Mouse (Mus musculus): ENCODE results near the gene Krtap4-1. TPM values are rescaled to one million over a fixed set of nuclear protein-coding genes. Genes with fewer than 3 reads are reported as not detected.

Gene Krtap4-1
- not detected for polyA plus RNA-seq (2014; fragmentation: Illumina TruSeq; extraction: RNeasy Lipid Tissue Mini Kit (QIAGEN cat#74804); ENCODE audit: low read depth, low replicate concordance)

DNA sequence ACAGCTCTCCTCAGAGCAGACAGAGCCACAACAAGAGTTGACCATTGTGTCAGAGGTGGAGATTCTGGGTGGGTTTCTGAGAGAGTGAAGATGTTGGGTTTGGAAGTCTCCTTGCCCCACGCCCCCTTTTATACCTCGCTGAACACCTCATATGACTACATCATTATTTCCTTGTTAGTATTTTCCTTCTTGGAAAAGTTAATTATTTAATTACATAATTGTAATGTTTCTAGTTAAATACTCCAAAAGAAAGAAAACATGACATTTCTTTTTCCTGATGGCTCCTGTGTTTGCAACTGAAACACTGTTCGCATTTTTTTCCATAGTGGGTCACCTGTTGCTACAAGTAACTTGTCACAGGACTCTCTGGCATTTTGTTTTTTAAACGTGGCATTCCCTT lies at the start of gene Krtap4-1:
Gene Krtap4-1, minus strand, starts transcription at position 101 of the 400 bp plus-strand sequence.

DNA sequence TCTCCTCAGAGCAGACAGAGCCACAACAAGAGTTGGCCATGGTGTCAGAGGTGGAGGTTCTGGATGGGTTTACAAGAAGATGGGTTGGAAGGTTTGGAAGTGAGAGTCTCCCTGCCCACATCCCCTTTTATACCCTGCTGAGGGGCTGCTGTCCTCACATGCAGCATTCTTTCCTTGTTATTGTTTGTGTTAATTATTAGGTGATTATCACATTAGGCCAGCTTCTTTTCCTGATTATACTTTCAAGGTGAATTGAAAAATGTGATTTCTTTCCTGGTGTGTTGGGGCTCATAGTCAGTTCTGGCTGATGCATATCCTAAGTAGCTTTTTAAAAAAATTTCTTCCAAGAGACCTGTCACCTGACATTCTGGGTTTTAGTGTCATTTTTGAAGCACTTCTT lies 37.8 kb upstream of the Krtap4-1 start, which contains the start of gene Krtap4-6:
Gene Krtap4-6, minus strand, starts transcription at position 101 of the 400 bp plus-strand sequence.

GRCm38 (mm10) chr11:99658467-99659010 lies 30.5 kb upstream of the Krtap4-1 start, which contains the start of gene Gm11563:
Gm11563 (minus strand) TSS chr11:99658960.

GRCm38 (mm10) chr11:99650136-99650535 lies 22.1 kb upstream of the Krtap4-1 start, which contains the start of gene Gm11555:
Gm11555 (minus strand) TSS chr11:99650236.

DNA sequence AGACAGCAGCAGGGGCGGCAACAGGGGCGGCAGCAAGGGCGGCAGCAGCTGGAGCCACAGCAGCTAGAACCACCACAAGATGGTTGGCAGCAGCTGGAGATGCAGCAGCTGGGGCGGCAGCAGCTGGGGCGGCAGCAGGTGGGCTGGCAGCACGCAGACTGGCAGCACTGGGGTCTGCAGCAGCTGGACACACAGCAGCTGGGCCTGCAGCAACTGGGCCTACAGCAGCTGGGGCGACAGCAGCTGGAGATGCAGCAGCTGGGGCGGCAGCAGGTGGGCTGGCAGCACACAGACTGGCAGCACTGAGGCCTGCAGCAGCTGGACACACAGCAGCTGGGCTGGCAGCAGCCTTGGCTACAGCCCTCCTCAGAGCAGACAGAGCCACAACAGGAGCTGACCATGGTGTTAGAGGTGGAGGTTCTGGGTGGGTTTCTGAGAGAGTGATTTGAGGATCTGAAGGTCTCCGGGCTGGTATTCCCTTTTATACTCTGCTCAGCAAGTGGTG lies 15.6 kb upstream of the Krtap4-1 start, which contains the start of gene Krtap4-7:
Gene Krtap4-7, minus strand, starts transcription at position 455 of the 505 bp plus-strand sequence.

DNA sequence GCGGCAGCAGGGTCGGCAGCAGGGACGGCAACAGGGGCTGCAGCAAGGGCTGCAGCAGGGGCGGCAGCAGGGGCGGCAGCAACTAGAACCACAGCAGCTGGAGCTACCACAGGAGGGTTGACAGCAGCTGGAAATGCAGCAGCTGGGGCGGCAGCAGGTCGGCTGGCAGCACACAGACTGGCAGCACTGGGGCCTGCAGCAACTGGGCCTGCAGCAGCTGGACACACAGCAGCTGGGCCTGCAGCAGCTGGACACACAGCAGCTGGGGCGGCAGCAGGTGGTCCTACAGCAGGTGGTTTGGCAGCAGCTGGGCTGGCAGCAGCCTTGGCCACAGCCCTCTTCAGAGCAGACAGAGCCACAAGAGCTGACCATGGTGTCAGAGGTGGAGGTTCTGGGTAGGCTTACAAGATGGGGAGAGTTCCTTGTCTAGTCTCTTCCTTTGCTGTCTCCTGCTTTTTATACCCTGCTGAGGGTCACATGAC lies 6.7 kb upstream of the Krtap4-1 start, which contains the start of gene Krtap4-2:
Gene Krtap4-2, minus strand, starts transcription at position 432 of the 482 bp plus-strand sequence.

GRCm38 (mm10) chr11:99620335-99620734 lies 7.7 kb downstream of the Krtap4-1 start, which contains the start of gene Gm11562:
Gm11562 (minus strand) TSS chr11:99620435.

DNA sequence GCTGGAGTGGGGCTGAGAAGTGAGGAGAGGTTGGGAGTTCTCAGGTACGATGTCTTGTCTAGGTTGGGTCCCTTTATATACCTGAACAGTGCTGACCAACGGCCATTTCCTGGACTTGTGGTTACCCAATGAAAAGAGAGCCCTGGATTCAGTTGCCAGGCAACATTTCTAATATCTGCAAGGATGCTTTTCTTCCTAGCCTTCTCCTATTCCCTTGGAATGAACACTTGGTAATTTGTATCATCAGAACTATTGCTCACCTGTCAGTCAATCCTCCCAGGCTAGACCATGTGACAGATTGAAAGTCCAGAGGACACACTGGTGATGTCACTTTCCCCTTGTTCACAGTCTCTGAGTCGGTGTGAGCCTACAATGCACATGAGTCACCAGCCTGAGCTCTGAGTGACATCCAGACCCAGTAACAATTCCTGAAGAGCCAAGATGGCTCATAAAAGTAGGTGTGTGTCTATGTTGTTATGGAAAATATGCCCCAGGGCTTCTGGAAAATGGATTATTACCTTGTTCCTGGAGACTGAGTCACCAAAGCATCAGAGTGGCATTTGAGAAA lies 13.2 kb downstream of the Krtap4-1 start, which contains the start of gene Krtap2-4:
Gene Krtap2-4, minus strand, starts transcription at position 51 of the 568 bp plus-strand sequence.

DNA sequence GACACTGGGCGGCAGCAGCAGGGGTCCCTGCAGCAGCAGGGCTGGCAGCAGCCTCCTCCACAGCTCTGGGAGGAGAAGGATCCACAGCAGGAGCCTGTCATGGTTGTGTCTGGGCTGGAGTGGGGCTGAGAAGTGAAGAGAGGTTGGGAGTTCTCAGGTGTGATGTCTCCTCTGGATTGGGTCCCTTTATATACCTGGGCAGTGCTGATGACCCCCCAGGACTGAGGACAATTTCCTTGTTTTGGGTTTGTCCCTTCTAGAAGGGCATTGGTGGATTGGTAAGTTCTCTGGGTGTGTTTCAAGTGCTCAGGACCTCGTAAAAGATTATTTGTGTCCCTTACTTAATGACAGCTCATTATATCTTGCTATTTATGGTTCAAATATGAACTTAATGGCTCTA lies 17.9 kb downstream of the Krtap4-1 start, which contains the start of gene Gm11937:
Gene Gm11937, minus strand, starts transcription at position 101 of the 400 bp plus-strand sequence.

DNA sequence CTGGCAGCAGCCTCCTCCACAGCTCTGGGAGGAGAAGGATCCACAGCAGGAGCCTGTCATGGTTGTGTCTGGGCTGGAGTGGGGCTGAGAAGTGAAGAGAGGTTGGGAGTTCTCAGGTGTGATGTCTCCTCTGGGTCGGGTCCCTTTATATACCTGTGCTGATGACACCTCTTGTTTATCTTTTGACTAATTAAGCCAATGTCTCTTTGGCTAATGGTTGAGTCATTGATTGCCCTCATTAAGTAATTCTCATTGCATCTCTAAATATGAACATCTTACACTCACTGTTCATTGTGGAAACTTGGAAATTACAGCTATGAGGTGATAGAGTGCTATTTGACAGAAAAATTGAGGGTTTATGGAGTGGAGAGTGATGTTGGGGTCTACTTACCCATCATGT lies 24.8 kb downstream of the Krtap4-1 start, which contains the start of gene Gm11938:
Gene Gm11938, minus strand, starts transcription at position 101 of the 400 bp plus-strand sequence.

DNA sequence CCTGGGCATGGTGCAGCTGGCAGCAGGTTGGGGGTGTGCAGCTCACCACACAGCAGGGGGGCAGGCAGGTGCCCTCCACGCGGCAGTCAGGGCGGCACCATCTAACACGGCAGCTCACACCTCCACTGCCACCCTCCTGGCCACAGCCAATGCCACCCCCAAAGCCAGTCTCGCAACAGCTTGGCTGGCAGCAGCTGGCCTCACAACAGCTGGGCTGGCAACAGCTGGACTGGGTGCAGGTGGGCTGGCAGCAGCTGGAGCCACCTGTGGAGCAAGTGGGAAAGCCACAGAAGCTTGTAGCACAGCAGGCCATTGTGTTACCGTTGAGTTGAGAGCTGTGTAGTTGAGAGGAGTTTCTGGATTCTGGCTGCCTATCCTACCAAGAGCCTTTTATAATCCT lies 30.3 kb downstream of the Krtap4-1 start, which contains the start of gene Krtap9-3:
Gene Krtap9-3, minus strand, starts transcription at position 364 of the 400 bp plus-strand sequence.

DNA sequence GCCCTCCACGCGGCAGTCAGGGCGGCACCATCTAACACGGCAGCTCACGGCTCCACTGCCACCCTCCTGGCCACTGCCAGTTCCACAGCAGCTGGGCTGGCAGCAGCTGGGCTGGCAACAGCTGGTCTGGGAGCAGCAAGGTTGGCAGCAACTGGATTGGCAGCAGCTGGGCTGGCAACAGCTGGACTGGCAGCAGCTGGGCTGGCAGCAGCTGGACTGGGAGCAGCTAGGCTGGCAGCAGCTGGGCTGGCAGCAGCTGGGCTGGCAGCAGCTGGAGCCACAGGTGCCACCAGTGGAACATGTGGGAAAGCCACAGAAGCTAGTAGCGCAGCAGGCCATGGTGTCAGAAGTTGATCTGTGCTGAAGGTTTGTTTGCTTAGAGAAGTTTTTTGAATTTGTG lies 37.1 kb downstream of the Krtap4-1 start, which contains the start of gene Krtap1-3:
Gene Krtap1-3, minus strand, starts transcription at position 359 of the 400 bp plus-strand sequence.

DNA sequence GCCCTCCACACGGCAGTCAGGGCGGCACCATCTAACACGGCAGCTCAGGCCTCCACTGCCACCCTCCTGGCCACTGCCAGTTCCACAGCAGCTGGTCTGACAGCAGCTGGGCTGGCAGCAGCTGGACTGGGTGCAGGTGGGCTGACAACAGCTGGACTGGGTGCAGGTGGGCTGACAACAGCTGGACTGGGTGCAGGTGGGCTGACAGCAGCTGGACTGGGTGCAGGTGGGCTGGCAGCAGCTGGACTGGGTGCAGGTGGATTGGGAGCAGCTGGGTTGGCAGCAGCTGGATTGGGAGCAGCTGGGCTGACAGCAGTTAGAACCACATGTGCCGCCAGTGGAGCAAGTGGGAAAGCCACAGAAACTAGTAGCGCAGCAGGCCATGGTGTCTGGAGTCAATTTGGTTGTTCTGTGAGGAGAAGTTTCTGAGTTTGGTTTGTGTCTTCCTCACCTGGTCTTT lies 44.8 kb downstream of the Krtap4-1 start, which contains the start of gene Krtap1-4:
Gene Krtap1-4, minus strand, starts transcription at position 410 of the 460 bp plus-strand sequence.

DNA sequence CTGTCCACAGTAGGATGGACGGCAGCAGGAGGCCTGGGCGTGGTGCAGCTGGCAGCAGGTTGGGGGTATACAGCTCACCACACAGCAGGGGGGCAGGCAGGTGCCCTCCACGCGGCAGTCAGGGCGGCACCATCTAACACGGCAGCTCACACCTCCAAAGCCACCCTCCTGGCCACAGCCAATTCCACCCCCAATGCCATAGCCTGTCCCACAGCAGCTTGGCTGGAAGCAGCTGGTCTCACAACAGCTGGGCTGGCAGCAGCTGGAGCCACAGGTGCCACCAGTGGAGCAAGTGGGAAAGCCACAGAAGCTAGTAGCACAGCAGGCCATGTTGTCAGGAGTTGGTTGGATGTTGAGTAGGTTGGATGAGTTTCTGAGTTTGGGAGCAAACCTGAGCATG lies 47.4 kb downstream of the Krtap4-1 start, which contains the start of gene Krtap1-5:
Gene Krtap1-5, minus strand, starts transcription at position 381 of the 400 bp plus-strand sequence.

Other genes with a start within 250 kb of the Krtap4-1 start
- 7.4 TPM for gene Krt10, start 238.9 kb downstream of the Krtap4-1 start, polyA plus RNA-seq (2014; fragmentation: Illumina TruSeq; extraction: RNeasy Lipid Tissue Mini Kit (QIAGEN cat#74804); ENCODE audit: low read depth, low replicate concordance)
- not detected for gene Krt12, start 206.0 kb downstream of the Krtap4-1 start, polyA plus RNA-seq (2014; fragmentation: Illumina TruSeq; extraction: RNeasy Lipid Tissue Mini Kit (QIAGEN cat#74804); ENCODE audit: low read depth, low replicate concordance)
- 0.77 TPM for gene Krt20, start 190.1 kb downstream of the Krtap4-1 start, polyA plus RNA-seq (2014; fragmentation: Illumina TruSeq; extraction: RNeasy Lipid Tissue Mini Kit (QIAGEN cat#74804); ENCODE audit: low read depth, low replicate concordance)
- gene Krt23, start 135.1 kb downstream of the Krtap4-1 start, polyA plus RNA-seq (2014; fragmentation: Illumina TruSeq; extraction: RNeasy Lipid Tissue Mini Kit (QIAGEN cat#74804); ENCODE audit: low read depth, low replicate concordance) = 62.3 TPM
- gene Krt39, start 106.9 kb downstream of the Krtap4-1 start, polyA plus RNA-seq (2014; fragmentation: Illumina TruSeq; extraction: RNeasy Lipid Tissue Mini Kit (QIAGEN cat#74804); ENCODE audit: low read depth, low replicate concordance) = not detected
- gene Krt40, start 85.1 kb downstream of the Krtap4-1 start, polyA plus RNA-seq (2014; fragmentation: Illumina TruSeq; extraction: RNeasy Lipid Tissue Mini Kit (QIAGEN cat#74804); ENCODE audit: low read depth, low replicate concordance) = not detected
- 0.48 TPM for gene Krtap3-3, start 77.4 kb downstream of the Krtap4-1 start, polyA plus RNA-seq (2014; fragmentation: Illumina TruSeq; extraction: RNeasy Lipid Tissue Mini Kit (QIAGEN cat#74804); ENCODE audit: low read depth, low replicate concordance)
- gene Krtap3-2, start 71.4 kb downstream of the Krtap4-1 start, polyA plus RNA-seq (2014; fragmentation: Illumina TruSeq; extraction: RNeasy Lipid Tissue Mini Kit (QIAGEN cat#74804); ENCODE audit: low read depth, low replicate concordance) = not detected
- gene Gm11939, start 68.8 kb downstream of the Krtap4-1 start, polyA plus RNA-seq (2014; fragmentation: Illumina TruSeq; extraction: RNeasy Lipid Tissue Mini Kit (QIAGEN cat#74804); ENCODE audit: low read depth, low replicate concordance) = not detected
- not detected for gene Krtap3-1, start 61.6 kb downstream of the Krtap4-1 start, polyA plus RNA-seq (2014; fragmentation: Illumina TruSeq; extraction: RNeasy Lipid Tissue Mini Kit (QIAGEN cat#74804); ENCODE audit: low read depth, low replicate concordance)
- not detected for gene Krtap1-5, start 47.2 kb downstream of the Krtap4-1 start, polyA plus RNA-seq (2014; fragmentation: Illumina TruSeq; extraction: RNeasy Lipid Tissue Mini Kit (QIAGEN cat#74804); ENCODE audit: low read depth, low replicate concordance)
- not detected for gene Krtap1-4, start 44.6 kb downstream of the Krtap4-1 start, polyA plus RNA-seq (2014; fragmentation: Illumina TruSeq; extraction: RNeasy Lipid Tissue Mini Kit (QIAGEN cat#74804); ENCODE audit: low read depth, low replicate concordance)
- not detected for gene Krtap1-3, start 36.9 kb downstream of the Krtap4-1 start, polyA plus RNA-seq (2014; fragmentation: Illumina TruSeq; extraction: RNeasy Lipid Tissue Mini Kit (QIAGEN cat#74804); ENCODE audit: low read depth, low replicate concordance)
- not detected for gene Krtap9-3, start 30.1 kb downstream of the Krtap4-1 start, polyA plus RNA-seq (2014; fragmentation: Illumina TruSeq; extraction: RNeasy Lipid Tissue Mini Kit (QIAGEN cat#74804); ENCODE audit: low read depth, low replicate concordance)
- not detected for gene Gm11938, start 24.9 kb downstream of the Krtap4-1 start, polyA plus RNA-seq (2014; fragmentation: Illumina TruSeq; extraction: RNeasy Lipid Tissue Mini Kit (QIAGEN cat#74804); ENCODE audit: low read depth, low replicate concordance)
- gene Gm11937, start 18.0 kb downstream of the Krtap4-1 start, polyA plus RNA-seq (2014; fragmentation: Illumina TruSeq; extraction: RNeasy Lipid Tissue Mini Kit (QIAGEN cat#74804); ENCODE audit: low read depth, low replicate concordance) = not detected
- gene Krtap2-4, start 13.4 kb downstream of the Krtap4-1 start, polyA plus RNA-seq (2014; fragmentation: Illumina TruSeq; extraction: RNeasy Lipid Tissue Mini Kit (QIAGEN cat#74804); ENCODE audit: low read depth, low replicate concordance) = not detected
- not detected for gene Gm11562, start 7.8 kb downstream of the Krtap4-1 start, polyA plus RNA-seq (2014; fragmentation: Illumina TruSeq; extraction: RNeasy Lipid Tissue Mini Kit (QIAGEN cat#74804); ENCODE audit: low read depth, low replicate concordance)
- not detected for gene Krtap4-2, start 6.8 kb upstream of the Krtap4-1 start, polyA plus RNA-seq (2014; fragmentation: Illumina TruSeq; extraction: RNeasy Lipid Tissue Mini Kit (QIAGEN cat#74804); ENCODE audit: low read depth, low replicate concordance)
- not detected for gene Krtap4-7, start 15.9 kb upstream of the Krtap4-1 start, polyA plus RNA-seq (2014; fragmentation: Illumina TruSeq; extraction: RNeasy Lipid Tissue Mini Kit (QIAGEN cat#74804); ENCODE audit: low read depth, low replicate concordance)
- not detected for gene Gm11555, start 22.0 kb upstream of the Krtap4-1 start, polyA plus RNA-seq (2014; fragmentation: Illumina TruSeq; extraction: RNeasy Lipid Tissue Mini Kit (QIAGEN cat#74804); ENCODE audit: low read depth, low replicate concordance)
- not detected for gene Gm11563, start 30.7 kb upstream of the Krtap4-1 start, polyA plus RNA-seq (2014; fragmentation: Illumina TruSeq; extraction: RNeasy Lipid Tissue Mini Kit (QIAGEN cat#74804); ENCODE audit: low read depth, low replicate concordance)
- not detected for gene Krtap4-6, start 37.7 kb upstream of the Krtap4-1 start, polyA plus RNA-seq (2014; fragmentation: Illumina TruSeq; extraction: RNeasy Lipid Tissue Mini Kit (QIAGEN cat#74804); ENCODE audit: low read depth, low replicate concordance)
- not detected for gene Gm14190, start 62.5 kb upstream of the Krtap4-1 start, polyA plus RNA-seq (2014; fragmentation: Illumina TruSeq; extraction: RNeasy Lipid Tissue Mini Kit (QIAGEN cat#74804); ENCODE audit: low read depth, low replicate concordance)
- gene Gm14180, start 106.1 kb upstream of the Krtap4-1 start, polyA plus RNA-seq (2014; fragmentation: Illumina TruSeq; extraction: RNeasy Lipid Tissue Mini Kit (QIAGEN cat#74804); ENCODE audit: low read depth, low replicate concordance) = not detected
- gene Gm11595, start 144.7 kb upstream of the Krtap4-1 start, polyA plus RNA-seq (2014; fragmentation: Illumina TruSeq; extraction: RNeasy Lipid Tissue Mini Kit (QIAGEN cat#74804); ENCODE audit: low read depth, low replicate concordance) = not detected
- not detected for gene Krtap4-8, start 152.5 kb upstream of the Krtap4-1 start, polyA plus RNA-seq (2014; fragmentation: Illumina TruSeq; extraction: RNeasy Lipid Tissue Mini Kit (QIAGEN cat#74804); ENCODE audit: low read depth, low replicate concordance)
- not detected for gene Krtap4-9, start 157.0 kb upstream of the Krtap4-1 start, polyA plus RNA-seq (2014; fragmentation: Illumina TruSeq; extraction: RNeasy Lipid Tissue Mini Kit (QIAGEN cat#74804); ENCODE audit: low read depth, low replicate concordance)
- gene Gm11596, start 165.2 kb upstream of the Krtap4-1 start, polyA plus RNA-seq (2014; fragmentation: Illumina TruSeq; extraction: RNeasy Lipid Tissue Mini Kit (QIAGEN cat#74804); ENCODE audit: low read depth, low replicate concordance) = not detected
- not detected for gene Gm11569, start 170.7 kb upstream of the Krtap4-1 start, polyA plus RNA-seq (2014; fragmentation: Illumina TruSeq; extraction: RNeasy Lipid Tissue Mini Kit (QIAGEN cat#74804); ENCODE audit: low read depth, low replicate concordance)
- gene Gm11554, start 176.2 kb upstream of the Krtap4-1 start, polyA plus RNA-seq (2014; fragmentation: Illumina TruSeq; extraction: RNeasy Lipid Tissue Mini Kit (QIAGEN cat#74804); ENCODE audit: low read depth, low replicate concordance) = not detected
- gene Krtap4-13, start 181.7 kb upstream of the Krtap4-1 start, polyA plus RNA-seq (2014; fragmentation: Illumina TruSeq; extraction: RNeasy Lipid Tissue Mini Kit (QIAGEN cat#74804); ENCODE audit: low read depth, low replicate concordance) = not detected
- not detected for gene Gm11564, start 187.4 kb upstream of the Krtap4-1 start, polyA plus RNA-seq (2014; fragmentation: Illumina TruSeq; extraction: RNeasy Lipid Tissue Mini Kit (QIAGEN cat#74804); ENCODE audit: low read depth, low replicate concordance)
- not detected for gene 2300003K06Rik, start 209.8 kb upstream of the Krtap4-1 start, polyA plus RNA-seq (2014; fragmentation: Illumina TruSeq; extraction: RNeasy Lipid Tissue Mini Kit (QIAGEN cat#74804); ENCODE audit: low read depth, low replicate concordance)
- gene Krtap4-16, start 223.4 kb upstream of the Krtap4-1 start, polyA plus RNA-seq (2014; fragmentation: Illumina TruSeq; extraction: RNeasy Lipid Tissue Mini Kit (QIAGEN cat#74804); ENCODE audit: low read depth, low replicate concordance) = not detected
- gene Gm11568, start 229.7 kb upstream of the Krtap4-1 start, polyA plus RNA-seq (2014; fragmentation: Illumina TruSeq; extraction: RNeasy Lipid Tissue Mini Kit (QIAGEN cat#74804); ENCODE audit: low read depth, low replicate concordance) = not detected
- not detected for gene Gm11559, start 236.2 kb upstream of the Krtap4-1 start, polyA plus RNA-seq (2014; fragmentation: Illumina TruSeq; extraction: RNeasy Lipid Tissue Mini Kit (QIAGEN cat#74804); ENCODE audit: low read depth, low replicate concordance)
- gene Krtap9-1, start 245.2 kb upstream of the Krtap4-1 start, polyA plus RNA-seq (2014; fragmentation: Illumina TruSeq; extraction: RNeasy Lipid Tissue Mini Kit (QIAGEN cat#74804); ENCODE audit: low read depth, low replicate concordance) = not detected